In the genomic region with DNA sequence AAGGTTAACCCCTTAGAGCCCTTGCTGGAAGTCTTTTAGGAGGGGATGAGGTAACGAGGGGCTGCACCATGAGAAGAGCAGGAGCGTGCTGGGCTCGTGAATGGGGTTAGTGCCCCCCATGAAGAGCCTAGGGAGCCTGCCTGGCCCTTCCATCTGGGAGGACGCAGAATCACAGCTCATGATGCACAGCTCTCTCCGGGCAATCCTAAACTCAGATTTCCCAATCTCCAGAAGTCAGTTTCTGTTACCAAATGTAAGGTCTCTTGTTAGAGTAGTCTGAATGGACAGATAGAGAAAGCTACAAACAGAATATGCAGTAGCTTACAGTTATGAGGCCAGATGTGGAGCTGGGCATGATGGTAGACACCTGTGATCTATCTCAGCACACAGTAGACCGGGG, we compare ENCODE assay signal across 30 mouse cellular contexts. TPM values are rescaled to one million over a fixed set of nuclear protein-coding genes. Genes with fewer than 3 reads are reported as not detected.
DNase-seq lines count a peak whose midpoint lies in the region; ATAC-seq lines count a peak whose summit lies in the region.
"Had no signal": no experiment of that assay in that cellular context is flagged by ENCODE, and none has a peak within 500 bp of the region (broad histone marks: within the 10 kb centered on the region; RNA-seq: fewer than 3 reads in every experiment).

No protein-coding gene starts in this region.

- ATAC-seq in hindbrain, embryonic 14.5 days (ENCODE audit: low FRiP score), result no peak
- no peak for ATAC-seq in hindbrain, embryonic 16.5 days
- ATAC-seq in midbrain, embryonic 12.5 days (ENCODE audit: low FRiP score, low read depth), result no peak
- ATAC-seq in midbrain, embryonic 14.5 days (ENCODE audit: low FRiP score, low TSS enrichment), result no peak
- no peak for ATAC-seq in midbrain, embryonic 16.5 days
- ATAC-seq: forebrain, embryonic 13.5 days; forebrain, embryonic 16.5 days had no signal

- no peaks in the 10 kb centered on the region for H3K27me3 ChIP-seq in hindbrain, embryonic 14.5 days (ENCODE audit: control insufficient read depth, insufficient read depth, low read length)
- H3K27me3 ChIP-seq in hindbrain, embryonic 16.5 days (replicated peaks; ENCODE audit: control insufficient read depth, insufficient read depth, low read length), result no peaks in the 10 kb centered on the region
- no peaks in the 10 kb centered on the region for H3K27me3 ChIP-seq in midbrain, embryonic 12.5 days
- H3K27me3 ChIP-seq in midbrain, embryonic 14.5 days (ENCODE audit: control insufficient read depth, insufficient read depth, low read length), result no peaks in the 10 kb centered on the region
- no peaks in the 10 kb centered on the region for H3K27me3 ChIP-seq in midbrain, embryonic 16.5 days (ENCODE audit: control insufficient read depth, insufficient read depth, low read depth, low read length)
- H3K27me3 ChIP-seq: CH12.LX; embryonic facial prominence, embryonic 13.5 days; forebrain, embryonic 13.5 days; heart, embryonic 15.5 days had no signal

- WGBS in hindbrain, embryonic 14.5 days, result 28% methylated on average over 6 of the region's 6 CpGs
- WGBS in hindbrain, embryonic 16.5 days, result 25% methylated on average over 6 of the region's 6 CpGs
- 16% methylated on average over 6 of the region's 6 CpGs for WGBS in midbrain, embryonic 12.5 days
- 28% methylated on average over 6 of the region's 6 CpGs for WGBS in midbrain, embryonic 14.5 days
- 21% methylated on average over 6 of the region's 6 CpGs for WGBS in midbrain, embryonic 16.5 days

- no peak overlapping the region for H3K4me3 ChIP-seq in hindbrain, embryonic 14.5 days (replicated peaks; ENCODE audit: low read length)
- H3K4me3 ChIP-seq in hindbrain, embryonic 16.5 days (ENCODE audit: low read length), result no peak overlapping the region
- no peak overlapping the region for H3K4me3 ChIP-seq in midbrain, embryonic 12.5 days
- no peak overlapping the region for H3K4me3 ChIP-seq in midbrain, embryonic 14.5 days (replicated peaks; ENCODE audit: low read depth, low read length)
- H3K4me3 ChIP-seq in midbrain, embryonic 16.5 days (ENCODE audit: low read depth, low read length), result no peak overlapping the region
- H3K4me3 ChIP-seq: embryonic facial prominence, embryonic 10.5 days; embryonic facial prominence, embryonic 13.5 days; erythroblast, embryonic 14.5 days; forebrain, embryonic 13.5 days; heart, embryonic 12.5 days; heart, embryonic 15.5 days; hindbrain, embryonic 10.5 days; hindbrain, embryonic 13.5 days had no signal

- no peaks in the 10 kb centered on the region for H3K36me3 ChIP-seq in hindbrain, embryonic 14.5 days (replicated peaks; ENCODE audit: control insufficient read depth, insufficient read depth)
- no peaks in the 10 kb centered on the region for H3K36me3 ChIP-seq in hindbrain, embryonic 16.5 days (ENCODE audit: control insufficient read depth, insufficient read depth, low read length)
- no peaks in the 10 kb centered on the region for H3K36me3 ChIP-seq in midbrain, embryonic 12.5 days
- H3K36me3 ChIP-seq in midbrain, embryonic 14.5 days (ENCODE audit: control insufficient read depth, insufficient read depth, low read length), result no peaks in the 10 kb centered on the region
- H3K36me3 ChIP-seq in midbrain, embryonic 16.5 days (ENCODE audit: control insufficient read depth, insufficient read depth, low read length), result no peaks in the 10 kb centered on the region
- H3K36me3 ChIP-seq: embryonic facial prominence, embryonic 10.5 days; embryonic facial prominence, embryonic 13.5 days; heart, embryonic 12.5 days; heart, embryonic 15.5 days; hindbrain, embryonic 10.5 days; hindbrain, embryonic 13.5 days had no signal

- no peak overlapping the region for H3K9ac ChIP-seq in hindbrain, embryonic 14.5 days
- H3K9ac ChIP-seq in hindbrain, embryonic 16.5 days (ENCODE audit: low read depth, low read length), result no peak overlapping the region
- no peak overlapping the region for H3K9ac ChIP-seq in midbrain, embryonic 12.5 days (replicated peaks)
- no peak overlapping the region for H3K9ac ChIP-seq in midbrain, embryonic 14.5 days (replicated peaks; ENCODE audit: low read length)
- H3K9ac ChIP-seq in midbrain, embryonic 16.5 days (ENCODE audit: low read depth, low read length), result no peak overlapping the region
- H3K9ac ChIP-seq: embryonic facial prominence, embryonic 13.5 days; forebrain, embryonic 13.5 days; heart, embryonic 12.5 days; heart, embryonic 15.5 days; hindbrain, embryonic 13.5 days had no signal

- no peak for DNase-seq in hindbrain, embryonic 14.5 days (ENCODE audit: low spot score)
- no peak for DNase-seq in midbrain, embryonic 14.5 days
- DNase-seq in spleen, postnatal 14 days (ENCODE audit: low spot score in 2 of 2), result no peak
- no peak for DNase-seq in adrenal gland, postnatal 10 days
- DNase-seq: adrenal gland, adult 2 months; adrenal gland, postnatal 25 days; B cell, adult 2 months; cerebellum, adult 11-12 months; cerebellum, adult 8-10 months; cerebellum, postnatal 10 days; cerebellum, postnatal 36 days; embryo, embryonic 11 days; gastrocnemius, postnatal 25 days; heart, adult 18-20 months; heart, postnatal 10 days; heart, postnatal 36 days had no signal

- no peak overlapping the region for H3K27ac ChIP-seq in hindbrain, embryonic 14.5 days
- H3K27ac ChIP-seq in hindbrain, embryonic 16.5 days (ENCODE audit: low read depth, low read length), result no peak overlapping the region
- H3K27ac ChIP-seq in midbrain, embryonic 12.5 days (replicated peaks), result no peak overlapping the region
- H3K27ac ChIP-seq in midbrain, embryonic 14.5 days (replicated peaks; ENCODE audit: low read depth, low read length), result no peak overlapping the region
- H3K27ac ChIP-seq in midbrain, embryonic 16.5 days (ENCODE audit: low read length), result no peak overlapping the region
- H3K27ac ChIP-seq: embryonic facial prominence, embryonic 10.5 days; embryonic facial prominence, embryonic 13.5 days; forebrain, embryonic 13.5 days; heart, embryonic 15.5 days; hindbrain, embryonic 10.5 days; hindbrain, embryonic 13.5 days had no signal

- no peaks in the 10 kb centered on the region for H3K9me3 ChIP-seq in hindbrain, embryonic 14.5 days (ENCODE audit: control insufficient read depth, low read length)
- H3K9me3 ChIP-seq in hindbrain, embryonic 16.5 days (ENCODE audit: control insufficient read depth, low read length), result no peaks in the 10 kb centered on the region
- H3K9me3 ChIP-seq in midbrain, embryonic 12.5 days, result no peaks in the 10 kb centered on the region
- no peaks in the 10 kb centered on the region for H3K9me3 ChIP-seq in midbrain, embryonic 14.5 days (ENCODE audit: control insufficient read depth, low read length)
- no peaks in the 10 kb centered on the region for H3K9me3 ChIP-seq in midbrain, embryonic 16.5 days (replicated peaks; ENCODE audit: control insufficient read depth, low read length, poor library complexity, severe bottlenecking)
- H3K9me3 ChIP-seq: embryonic facial prominence, embryonic 10.5 days; embryonic facial prominence, embryonic 13.5 days; forebrain, embryonic 13.5 days; heart, embryonic 15.5 days; hindbrain, embryonic 10.5 days; hindbrain, embryonic 13.5 days had no signal

- 0 out of 2 replicates have a peak, but pooled peaks cover 4% of the 10 kb centered on the region for H3K4me1 ChIP-seq in hindbrain, embryonic 14.5 days (replicated peaks; ENCODE audit: control insufficient read depth, insufficient read depth, low read length)
- peaks cover 3% of the 10 kb centered on the region; the same call in 1 of the 2 replicates for H3K4me1 ChIP-seq in hindbrain, embryonic 16.5 days (ENCODE audit: control insufficient read depth, insufficient read depth, low read depth, low read length)
- 0 out of 2 replicates have a peak, but pooled peaks cover 3% of the 10 kb centered on the region for H3K4me1 ChIP-seq in midbrain, embryonic 12.5 days
- no peaks in the 10 kb centered on the region for H3K4me1 ChIP-seq in midbrain, embryonic 14.5 days (ENCODE audit: control insufficient read depth, insufficient read depth, low read length)
- H3K4me1 ChIP-seq in midbrain, embryonic 16.5 days (ENCODE audit: control insufficient read depth, insufficient read depth, low read length), result peaks cover 4% of the 10 kb centered on the region
- H3K4me1 ChIP-seq: forebrain, embryonic 13.5 days had no signal

- H3K4me2 ChIP-seq in hindbrain, embryonic 14.5 days (replicated peaks), result 0 out of 2 replicates have a peak overlapping the region, but pooled peaks have one; percentile 10
- no peak overlapping the region for H3K4me2 ChIP-seq in hindbrain, embryonic 16.5 days (ENCODE audit: low read length)
- H3K4me2 ChIP-seq in midbrain, embryonic 12.5 days (replicated peaks), result 0 out of 2 replicates have a peak overlapping the region, but pooled peaks have one; percentile 7
- no peak overlapping the region for H3K4me2 ChIP-seq in midbrain, embryonic 14.5 days (ENCODE audit: low read length)
- H3K4me2 ChIP-seq in midbrain, embryonic 16.5 days (ENCODE audit: low read length), result peak overlapping the region; percentile 8
- H3K4me2 ChIP-seq: embryonic facial prominence, embryonic 13.5 days; forebrain, embryonic 13.5 days; heart, embryonic 12.5 days; heart, embryonic 15.5 days; hindbrain, embryonic 13.5 days had no signal

RNA-seq across cellular contexts. Expression of a gene that starts 17.6 kb away (rescaled TPM):
- polyA plus RNA-seq in hindbrain, embryonic 14.5 days (2014; fragmentation: Nextera tagmentation; extraction: Ambion mirVana), result 23.9 and 28.8 TPM in 2 replicates
- 18.3 and 19.6 TPM in 2 replicates for polyA plus RNA-seq in hindbrain, embryonic 16.5 days (2015; fragmentation: Nextera tagmentation; extraction: Ambion mirVana)
- polyA plus RNA-seq in midbrain, embryonic 12.5 days (2016; fragmentation: Nextera tagmentation; extraction: Ambion mirVana), result 18.9 and 22.5 TPM in 2 replicates
- polyA plus RNA-seq in midbrain, embryonic 14.5 days (2014; fragmentation: Nextera tagmentation; extraction: Ambion mirVana), result 18.2 and 23.9 TPM in 2 replicates
- 24.7 and 26.8 TPM in 2 replicates for polyA plus RNA-seq in midbrain, embryonic 16.5 days (2015; fragmentation: Nextera tagmentation; extraction: Ambion mirVana)
- 10 to 100 TPM; 36.5 to 39.1 TPM for total RNA-seq in adrenal gland, postnatal 10 days (2021)
- total RNA-seq: MEL had no signal
- polyA plus RNA-seq: erythroblast, embryonic 14.5 days had no signal

Comparison
In these comparisons a context has a peak if more than half of its experiments do, and no peak if none do; other contexts are left out.
1. H3K4me2 ChIP-seq: peak in hindbrain, embryonic 14.5 days (single experiment), midbrain, embryonic 12.5 days (single experiment) and midbrain, embryonic 16.5 days (single experiment); none in hindbrain, embryonic 16.5 days (single experiment) and midbrain, embryonic 14.5 days (single experiment).